Mouse (Mus musculus) heart, adult 18-20 months (tissue): ENCODE results near the gene Dusp3. TPM values are rescaled to one million over a fixed set of nuclear protein-coding genes. Genes with fewer than 3 reads are reported as not detected.
A peak's percentile ranks its signal among the peaks of the same experiment; 100 is the strongest.

Experiments
- DNase-seq, 2 experiments: peaks; one replicate each; pipeline ENCODE4 v3.0.0; 2021 to 2022; ENCODE audit warnings: mixed read lengths in 1 of 2
- total RNA-seq, 2 experiments: library from RNA; stranded (reverse); gene quantifications; 2 replicates each; pipeline ENCODE4 v1.2.3; 2021

The Dusp3 gene
- total RNA-seq, 2 experiments from 2014 or later, result 107 to 117 TPM

DNA sequence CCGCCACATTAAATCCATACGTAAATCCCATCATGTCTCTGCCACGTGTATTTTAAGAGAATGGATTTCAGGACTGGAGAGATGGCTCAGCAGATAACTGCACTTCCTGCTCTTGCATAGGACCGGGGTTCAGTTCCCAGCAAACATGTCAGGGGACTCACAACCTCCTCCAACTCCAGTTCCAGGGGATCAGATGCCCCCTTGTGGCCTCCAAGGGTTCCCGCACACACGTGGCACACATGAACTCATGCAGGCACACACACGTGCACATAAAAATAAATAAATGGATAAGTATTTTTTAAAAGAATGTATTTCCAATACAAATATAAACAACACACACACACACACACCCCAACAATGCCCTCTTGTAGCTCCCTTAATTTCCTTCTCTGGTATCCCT, 9.9 kb downstream of the Dusp3 start:
- DNase-seq, result no peak

- peak in 1 of 2 experiments; percentile 60 for DNase-seq
These were observed 11.9 kb downstream of the Dusp3 start for GRCm38 (mm10) chr11:101974923-101975322.

GRCm38 (mm10) chr11:101974181-101974580, 12.6 kb downstream of the Dusp3 start:
- DNase-seq, result no peak

GRCm38 (mm10) chr11:101973496-101973895, 13.3 kb downstream of the Dusp3 start:
- DNase-seq, result no peak

GRCm38 (mm10) chr11:101972651-101973050, 14.2 kb downstream of the Dusp3 start:
- no peak for DNase-seq

DNA sequence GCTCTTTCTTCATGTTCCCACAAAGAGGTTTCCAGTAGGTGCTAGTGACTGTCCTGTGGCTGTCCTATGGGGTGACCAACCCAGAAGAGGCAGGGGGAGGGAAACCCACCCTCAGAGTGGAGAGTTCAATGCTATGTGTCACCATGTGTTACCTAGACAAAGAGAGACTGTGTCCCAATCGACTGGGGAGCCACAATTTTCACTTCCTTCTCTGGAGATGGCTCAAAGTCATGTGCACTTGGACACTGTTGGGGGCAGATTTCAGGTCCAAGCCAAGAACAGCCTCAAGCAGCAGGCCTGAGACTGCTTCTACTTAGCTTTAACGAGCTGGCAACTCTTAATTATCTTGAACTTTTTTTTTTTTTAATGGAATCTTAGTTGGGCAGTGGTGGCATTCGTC, 14.7 kb downstream of the Dusp3 start:
- peak in 1 of 2 experiments; percentile 53 for DNase-seq

GRCm38 (mm10) chr11:101971410-101971809, 15.4 kb downstream of the Dusp3 start:
- DNase-seq, result peak; percentile 48 to 68

DNA sequence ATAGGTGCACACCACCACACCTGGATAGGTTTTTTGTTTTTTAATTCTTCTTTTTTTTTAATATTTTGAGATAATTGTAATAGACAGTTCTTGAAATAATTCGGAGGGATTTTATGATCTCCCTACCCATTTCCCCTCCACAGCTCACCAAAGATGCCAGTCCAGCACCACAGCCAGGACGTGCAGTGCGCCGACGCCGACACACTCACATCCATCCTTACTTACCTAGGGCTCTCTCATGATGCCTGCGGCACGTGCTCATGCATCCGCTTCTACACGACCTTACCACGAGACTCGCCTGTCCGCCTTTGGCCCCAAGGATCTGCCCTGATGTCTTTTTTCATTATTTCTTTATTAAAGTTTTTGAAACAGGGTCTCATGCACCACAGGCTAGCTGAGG, 17.0 kb downstream of the Dusp3 start:
- no peak for DNase-seq

DNA sequence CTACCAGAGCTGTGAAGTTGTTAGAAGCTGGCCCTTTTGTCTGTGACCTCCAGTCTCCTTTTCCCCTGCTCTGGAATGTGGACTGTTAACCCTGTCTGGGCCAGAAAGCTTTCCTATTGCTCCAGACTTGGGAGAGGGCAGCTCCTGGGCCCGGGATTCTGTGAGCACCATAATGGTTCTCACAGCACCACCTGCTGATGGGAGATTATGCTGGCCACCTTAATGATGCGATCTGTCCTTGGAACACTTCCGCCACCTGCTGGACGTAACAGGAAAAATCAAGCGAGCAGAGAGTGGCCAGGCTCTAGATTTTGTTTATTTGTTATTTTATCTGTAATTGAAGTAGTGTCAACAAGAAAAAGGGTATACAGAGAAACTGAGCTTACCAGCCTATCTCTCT, 18.0 kb downstream of the Dusp3 start:
- peak; percentile 83 to 91 for DNase-seq

GRCm38 (mm10) chr11:101968311-101968710, 18.5 kb downstream of the Dusp3 start:
- DNase-seq, result no peak

- DNase-seq, result no peak
These were observed 19.7 kb downstream of the Dusp3 start, which contains the start of gene Sost for GRCm38 (mm10) chr11:101966965-101967614. Gene Sost (minus strand): TSS chr11:101967015.

GRCm38 (mm10) chr11:101965553-101965952, 21.3 kb downstream of the Dusp3 start:
- DNase-seq, result peak in 1 of 2 experiments; percentile 7

- DNase-seq, result no peak
These were observed 22.2 kb downstream of the Dusp3 start for GRCm38 (mm10) chr11:101964647-101965046.

DNA sequence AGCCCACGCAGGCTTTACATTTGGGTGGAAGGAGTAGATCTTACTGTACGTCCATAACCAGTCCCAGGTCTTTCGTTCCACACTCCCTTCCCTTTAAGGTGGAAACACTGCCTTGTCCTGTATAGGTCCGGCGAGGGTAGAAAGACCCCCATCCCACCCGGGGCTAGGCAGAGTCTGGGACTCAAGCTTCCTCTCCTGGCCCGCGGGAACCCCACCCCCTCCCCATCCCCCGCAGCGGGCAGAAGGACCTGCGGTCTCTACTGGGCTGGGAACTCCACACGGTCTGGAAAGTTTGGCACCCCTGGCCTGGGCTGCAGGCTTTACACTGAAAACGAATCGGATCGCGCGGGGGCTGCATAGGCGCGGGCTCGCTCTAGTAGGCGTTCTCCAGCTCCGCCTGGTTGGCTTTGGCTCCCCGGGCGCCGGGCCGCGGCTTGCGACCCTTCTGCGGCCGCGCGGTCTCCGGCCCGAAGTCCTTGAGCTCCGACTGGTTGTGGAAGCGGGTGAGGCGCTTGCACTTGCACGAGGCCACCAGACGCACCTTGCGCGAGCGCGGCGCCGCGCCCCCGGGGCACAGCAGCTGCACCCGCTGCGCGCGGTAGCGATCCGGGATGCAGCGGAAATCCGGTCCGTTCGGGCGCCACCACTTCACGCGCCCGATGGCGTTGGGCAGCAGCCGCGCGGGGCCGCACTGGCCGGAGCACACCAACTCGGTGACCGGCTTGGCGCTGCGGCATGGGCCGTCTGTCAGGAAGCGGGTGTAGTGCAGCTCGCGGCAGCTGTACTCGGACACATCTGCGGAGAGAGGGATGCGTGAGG, 23.1 kb downstream of the Dusp3 start:
- DNase-seq, result peak in 1 of 2 experiments; percentile 57

DNA sequence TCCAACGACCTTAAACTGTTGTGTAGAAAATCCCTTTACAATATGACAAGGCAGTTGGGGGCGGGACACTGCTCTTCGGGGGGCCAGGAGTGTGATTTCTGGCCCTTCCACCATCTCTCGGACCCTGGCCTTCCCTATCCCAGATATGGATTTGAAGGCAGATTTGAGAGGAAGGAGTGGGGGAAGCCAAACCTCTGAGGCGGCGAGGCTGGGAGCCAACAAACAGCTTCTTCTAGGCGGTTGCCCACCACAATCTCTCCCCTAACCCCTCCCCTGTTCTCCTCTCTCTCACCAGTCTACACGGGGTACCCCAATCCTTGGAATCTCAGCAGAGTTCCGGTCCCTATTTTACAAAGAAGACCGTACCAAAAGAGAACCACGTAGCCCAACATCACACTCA, 23.8 kb downstream of the Dusp3 start:
- DNase-seq, result no peak

GRCm38 (mm10) chr11:101957476-101957875, 29.3 kb downstream of the Dusp3 start:
- peak in 1 of 2 experiments; percentile 13 for DNase-seq

DNA sequence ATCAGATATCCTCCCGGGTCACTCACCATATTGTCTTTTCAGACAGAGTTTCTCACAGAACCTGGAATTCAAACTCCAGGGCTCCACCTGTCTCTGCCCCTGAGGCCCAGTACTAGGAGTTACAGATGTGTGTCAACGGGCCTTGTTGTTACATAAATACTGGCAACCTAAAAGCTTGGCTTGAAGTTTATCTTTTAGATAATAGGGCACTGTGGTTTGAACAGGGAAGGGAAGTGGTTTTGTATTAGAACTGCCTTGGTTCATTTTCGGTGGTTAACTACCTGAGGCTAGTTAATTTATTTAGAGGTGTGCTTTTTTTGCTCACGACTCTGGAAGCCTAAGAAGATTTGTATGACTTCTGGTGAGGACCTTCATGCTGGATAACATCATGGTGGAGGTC, 33.4 kb downstream of the Dusp3 start:
- DNase-seq, result no peak

- DNase-seq, result peak; percentile 78 to 88
These were observed 34.1 kb downstream of the Dusp3 start for GRCm38 (mm10) chr11:101952541-101953341.

DNA sequence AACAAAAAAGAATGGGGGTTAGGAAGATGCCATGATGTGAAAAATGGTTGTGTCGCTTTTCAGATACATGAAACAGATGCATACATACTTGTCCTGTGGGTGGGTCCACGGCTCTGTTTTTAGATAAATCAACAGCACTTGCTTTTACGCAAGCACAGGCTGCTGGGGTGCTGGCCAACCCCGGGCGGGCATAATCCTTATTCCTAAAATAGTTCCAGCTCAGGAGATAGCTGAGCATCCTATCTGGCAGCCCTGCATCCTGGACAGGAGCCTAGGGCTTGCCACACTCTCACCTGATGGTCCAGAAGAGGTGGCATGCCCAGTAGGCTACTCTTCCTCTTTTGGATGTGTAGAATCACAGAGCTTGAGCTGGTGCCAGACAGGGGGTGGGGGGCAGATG, 36.8 kb downstream of the Dusp3 start:
- no peak for DNase-seq

DNA sequence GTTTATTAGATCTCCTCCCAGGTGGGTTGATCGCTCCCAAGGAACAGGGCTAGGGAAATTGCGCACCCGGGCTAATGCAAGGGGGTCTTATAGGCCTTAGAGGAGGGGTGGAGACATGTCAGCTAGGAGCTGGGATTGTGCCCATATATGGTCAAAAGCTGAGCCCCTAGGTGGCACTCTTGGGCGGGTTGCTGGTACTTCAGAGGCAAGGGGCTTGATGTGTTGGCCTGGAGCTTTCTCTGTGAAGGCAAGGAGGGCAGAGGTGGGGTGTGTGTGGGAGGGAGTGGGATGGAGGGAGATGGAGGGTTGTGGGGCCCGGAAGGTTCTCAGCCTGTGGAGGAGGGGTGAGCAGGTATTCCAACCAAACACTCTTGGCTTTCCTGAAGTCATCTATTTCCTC, 40.3 kb downstream of the Dusp3 start:
- no peak for DNase-seq

DNA sequence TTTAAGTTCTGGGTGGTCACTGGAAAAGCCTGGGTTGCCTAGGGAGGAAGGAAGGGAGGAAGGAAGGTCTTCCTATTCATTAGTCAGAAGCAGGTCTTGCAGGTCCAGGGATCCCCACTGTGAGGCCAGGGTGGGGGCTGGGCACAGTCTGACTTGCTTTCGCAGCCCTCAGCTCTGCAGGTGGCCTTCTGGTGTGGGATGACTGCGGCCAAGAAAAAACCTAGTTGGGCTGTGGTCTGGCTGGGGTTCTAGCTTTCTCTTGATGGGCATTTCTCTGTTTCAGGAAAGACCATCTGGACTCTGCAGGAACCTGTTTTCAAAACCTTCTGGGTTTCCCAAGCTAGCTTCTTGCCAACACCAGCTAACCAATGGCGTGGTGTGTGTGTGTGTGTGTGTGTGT, 43.8 kb downstream of the Dusp3 start:
- DNase-seq, result no peak

GRCm38 (mm10) chr11:101937108-101937507, 49.7 kb downstream of the Dusp3 start:
- peak in 1 of 2 experiments; percentile 44 for DNase-seq

- no peak for DNase-seq
These were observed 50.4 kb downstream of the Dusp3 start for GRCm38 (mm10) chr11:101936421-101936820.
